Mouse (Mus musculus): ENCODE data around the gene Traf3ip2.

DNA sequence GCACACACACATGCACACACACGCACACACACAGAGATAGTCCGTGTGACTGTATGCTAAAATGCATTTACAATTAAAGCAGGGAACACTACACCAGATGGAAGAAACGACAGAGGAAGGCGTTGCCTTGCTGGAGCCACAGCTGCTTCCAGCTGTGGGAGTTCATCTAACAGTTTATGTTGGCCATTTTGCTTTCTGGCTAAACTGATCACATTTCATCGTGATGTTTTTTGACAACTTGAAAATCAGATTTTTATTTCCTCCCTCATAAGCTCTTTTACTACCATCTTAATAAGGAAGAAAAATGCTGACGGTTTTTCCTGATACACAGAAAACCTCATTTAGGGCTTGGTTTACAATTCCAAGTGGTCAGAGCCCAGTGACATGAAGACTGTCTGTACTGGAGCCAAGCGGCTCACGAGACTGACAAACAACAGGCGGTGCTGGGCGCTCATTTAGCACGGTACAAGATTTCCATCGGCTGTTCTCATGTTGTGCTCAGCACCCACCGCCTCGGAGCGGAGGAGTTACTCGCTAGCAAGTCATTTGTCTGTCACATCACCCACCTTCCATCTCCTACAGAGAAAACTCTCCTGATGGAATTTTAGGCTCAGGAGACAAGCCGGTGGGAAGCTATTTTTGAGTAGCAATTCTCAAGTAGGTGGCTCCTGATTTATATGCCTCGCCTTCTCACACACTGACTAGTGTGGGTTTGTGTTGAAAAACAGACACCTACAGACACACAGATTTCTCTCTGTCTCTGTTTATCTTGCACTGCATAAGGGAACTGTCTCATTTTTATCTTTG is 17.2 kb downstream of the Traf3ip2 start:
- TF ChIP-seq CTCF (IDR thresholded peaks at IDR 0.05; ENCODE audit: low read depth, low read length): no peak
- TF ChIP-seq POLR2A (IDR thresholded peaks at IDR 0.05; ENCODE audit: borderline replicate concordance, low read depth, low read length): no peak

Measured in bone marrow macrophage, adult 2 months (primary cell).